Mouse (Mus musculus) lung, embryonic 16.5 days (tissue): ENCODE data around the gene Cep72. TPM values are rescaled to one million over a fixed set of nuclear protein-coding genes. Genes with fewer than 3 reads are reported as not detected.
"Not testable (repeated sequence)": the region's sequence is repeated elsewhere in the genome, so short reads cannot be mapped to it uniquely, and the experiment has no call there.

Experiments used
- ATAC-seq: fragments of 200-750 bp; cut with Nextera tagmentation; 2 replicates; pipeline ENCODE4 v1.8.0; 2017; ENCODE audit warnings: low read depth, mild to moderate bottlenecking, moderate library complexity
- H3K27ac ChIP-seq: fragments of 300-500 bp; sonication (generic); 2 replicates; pipeline ENCODE4 v1.5.1; 2014; ENCODE audit warnings: mild to moderate bottlenecking, control low read depth, low read length
- H3K27me3 ChIP-seq: fragments of 300-500 bp; sonication (generic); 2 replicates; pipeline ENCODE4 v1.6.1; 2014; ENCODE audit warnings: low read depth, low read length, mixed read lengths; ENCODE audit not compliant: control insufficient read depth, insufficient read depth
- H3K36me3 ChIP-seq: fragments of 300-500 bp; sonication (generic); 2 replicates; pipeline ENCODE4 v1.6.1; 2014; ENCODE audit warnings: low read length; ENCODE audit not compliant: control insufficient read depth, insufficient read depth
- H3K4me1 ChIP-seq: fragments of 300-500 bp; sonication (generic); replicated peaks from 2 replicates; pipeline ENCODE4 v1.6.1; 2014; ENCODE audit warnings: low read length, mixed read lengths; ENCODE audit not compliant: control insufficient read depth, insufficient read depth
- H3K4me2 ChIP-seq: fragments of 300-500 bp; sonication (generic); 2 replicates; pipeline ENCODE4 v1.6.1; 2014; ENCODE audit warnings: low read depth, low read length, control low read depth
- H3K4me3 ChIP-seq: fragments of 300-500 bp; sonication (generic); 2 replicates; pipeline ENCODE4 v1.5.1; 2014; ENCODE audit warnings: mild to moderate bottlenecking, low read length, control low read depth
- H3K9ac ChIP-seq: fragments of 300-500 bp; sonication (generic); 2 replicates; pipeline ENCODE4 v1.6.1; 2014; ENCODE audit warnings: low read length, control low read depth
- H3K9me3 ChIP-seq: fragments of 300-500 bp; sonication (generic); 2 replicates; pipeline ENCODE4 v1.6.1; 2016; ENCODE audit warnings: low read length; ENCODE audit not compliant: control insufficient read depth
- WGBS: fragments of 180-500 bp; shearing (Covaris S2); extraction: QIAGEN DNeasy Blood & Tissue Kit; methylation state at CpG from one replicate; pipeline ENCODE4 v1.1.7; 2014; 5-methylcytosine and 5-hydroxymethylcytosine counted together
- polyA plus RNA-seq: library from polyadenylated mRNA; unstranded; fragments of >200 nt; fragmentation: Nextera tagmentation; extraction: Ambion mirVana; gene quantifications from 2 replicates; pipeline ENCODE4 v1.2.1, GENCODE M21; 2015

Gene Cep72
- polyA plus RNA-seq, 1 experiment from 2014 or later = 15.8 TPM

- H3K36me3 ChIP-seq = no peaks in the 10 kb centered on the region
- no peak overlapping the region for H3K9ac ChIP-seq
- H3K4me3 ChIP-seq = no peak overlapping the region
- no peak overlapping the region for H3K27ac ChIP-seq
- 63% methylated on average over 3 of the region's 3 CpGs for WGBS
- no peaks in the 10 kb centered on the region for H3K4me1 ChIP-seq
- no peak overlapping the region for H3K4me2 ChIP-seq
- no peaks in the 10 kb centered on the region for H3K9me3 ChIP-seq
- H3K27me3 ChIP-seq = no peaks in the 10 kb centered on the region
- no peak for ATAC-seq
Measured at GRCm38 (mm10) chr13:74090265-74090664, 28.2 kb upstream of the Cep72 start.

GRCm38 (mm10) chr13:74073369-74073768 lies 11.3 kb upstream of the Cep72 start:
- Histone ChIP-seq H3K36me3 (no peaks in the 10 kb centered on the region), H3K4me1 (no peaks in the 10 kb centered on the region), H3K9me3 (no peaks in the 10 kb centered on the region), H3K4me2 (no peak overlapping the region), H3K9ac (no peak overlapping the region), H3K27me3 (no peaks in the 10 kb centered on the region), H3K4me3 (no peak overlapping the region), H3K27ac (no peak overlapping the region)
- WGBS = 86% methylated on average over 7 of the region's 7 CpGs
- no peak for ATAC-seq

DNA sequence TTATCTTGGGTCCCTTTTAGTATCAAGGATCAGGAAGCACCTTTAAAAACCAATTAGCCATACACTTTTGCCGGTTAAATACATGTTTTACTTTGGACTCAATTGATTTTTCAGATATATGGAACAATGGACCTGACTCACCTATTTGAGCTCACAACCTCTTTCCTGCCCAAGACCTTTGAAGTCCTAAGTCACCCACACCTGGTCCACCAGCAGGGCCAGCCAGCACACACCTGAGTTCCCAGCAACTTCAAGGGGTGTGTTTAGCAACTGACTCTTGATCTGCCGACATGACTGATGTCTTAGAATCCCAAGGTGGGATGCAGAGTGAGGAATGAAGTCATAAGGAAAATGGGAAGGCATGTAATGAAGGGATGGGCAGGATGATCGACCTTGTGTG lies 9.6 kb upstream of the Cep72 start:
- no peak for ATAC-seq
- WGBS = 59% methylated on average over 3 of the region's 3 CpGs

GRCm38 (mm10) chr13:74071244-74071643 lies 9.1 kb upstream of the Cep72 start:
- H3K9ac ChIP-seq, H3K4me2 ChIP-seq, H3K4me3 ChIP-seq, H3K9me3 ChIP-seq, H3K36me3 ChIP-seq, H3K27me3 ChIP-seq, H3K4me1 ChIP-seq, H3K27ac ChIP-seq, ATAC-seq: not testable (repeated sequence)
- 50% methylated on average over 1 of the region's 1 CpGs for WGBS

More for the DNA sequence above, 9.6 kb upstream of the Cep72 start:
- H3K9me3 ChIP-seq = no peaks in the 10 kb centered on the region
- no peaks in the 10 kb centered on the region for H3K27me3 ChIP-seq
- H3K4me1 ChIP-seq = no peaks in the 10 kb centered on the region
- no peak overlapping the region for H3K4me3 ChIP-seq
- no peak overlapping the region for H3K4me2 ChIP-seq
- no peak overlapping the region for H3K27ac ChIP-seq
- H3K9ac ChIP-seq = no peak overlapping the region
- no peaks in the 10 kb centered on the region for H3K36me3 ChIP-seq

DNA sequence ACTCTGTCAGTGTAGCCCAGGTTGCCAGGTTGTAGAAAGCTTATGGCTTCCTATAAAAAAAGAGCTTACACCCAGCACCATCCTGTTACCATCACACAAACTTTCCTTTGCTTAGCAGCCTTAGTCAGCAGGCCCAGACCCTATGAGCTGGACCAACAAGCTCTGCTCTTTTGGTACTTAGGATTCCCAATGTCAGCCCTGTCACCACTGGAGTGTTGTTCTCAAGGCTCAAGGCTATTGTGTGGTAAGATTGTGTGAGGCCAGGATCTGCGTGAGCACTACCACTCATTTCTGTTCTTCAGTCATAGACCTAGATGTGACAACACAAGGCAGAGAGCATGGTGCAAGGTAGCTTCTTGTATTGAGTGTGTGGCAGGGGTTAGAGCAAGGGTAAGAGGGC lies 4.5 kb upstream of the Cep72 start:
- Histone ChIP-seq H3K4me3 (no peak overlapping the region), H3K36me3 (no peaks in the 10 kb centered on the region), H3K4me1 (no peaks in the 10 kb centered on the region), H3K9me3 (no peaks in the 10 kb centered on the region), H3K27ac (no peak overlapping the region), H3K4me2 (no peak overlapping the region), H3K9ac (no peak overlapping the region), H3K27me3 (no peaks in the 10 kb centered on the region)
- no peak for ATAC-seq
- WGBS = 80% methylated on average over 1 of the region's 1 CpGs

GRCm38 (mm10) chr13:74063340-74064050 lies 1.4 kb upstream of the Cep72 start:
- no peaks in the 10 kb centered on the region for H3K4me1 ChIP-seq
- no peak overlapping the region for H3K4me3 ChIP-seq
- H3K9ac ChIP-seq = no peak overlapping the region
- no peak for ATAC-seq
- WGBS = 69% methylated on average over 1 of the region's 1 CpGs
- H3K9me3 ChIP-seq = no peaks in the 10 kb centered on the region
- H3K27me3 ChIP-seq = no peaks in the 10 kb centered on the region
- H3K4me2 ChIP-seq = no peak overlapping the region
- H3K27ac ChIP-seq = no peak overlapping the region
- no peaks in the 10 kb centered on the region for H3K36me3 ChIP-seq

DNA sequence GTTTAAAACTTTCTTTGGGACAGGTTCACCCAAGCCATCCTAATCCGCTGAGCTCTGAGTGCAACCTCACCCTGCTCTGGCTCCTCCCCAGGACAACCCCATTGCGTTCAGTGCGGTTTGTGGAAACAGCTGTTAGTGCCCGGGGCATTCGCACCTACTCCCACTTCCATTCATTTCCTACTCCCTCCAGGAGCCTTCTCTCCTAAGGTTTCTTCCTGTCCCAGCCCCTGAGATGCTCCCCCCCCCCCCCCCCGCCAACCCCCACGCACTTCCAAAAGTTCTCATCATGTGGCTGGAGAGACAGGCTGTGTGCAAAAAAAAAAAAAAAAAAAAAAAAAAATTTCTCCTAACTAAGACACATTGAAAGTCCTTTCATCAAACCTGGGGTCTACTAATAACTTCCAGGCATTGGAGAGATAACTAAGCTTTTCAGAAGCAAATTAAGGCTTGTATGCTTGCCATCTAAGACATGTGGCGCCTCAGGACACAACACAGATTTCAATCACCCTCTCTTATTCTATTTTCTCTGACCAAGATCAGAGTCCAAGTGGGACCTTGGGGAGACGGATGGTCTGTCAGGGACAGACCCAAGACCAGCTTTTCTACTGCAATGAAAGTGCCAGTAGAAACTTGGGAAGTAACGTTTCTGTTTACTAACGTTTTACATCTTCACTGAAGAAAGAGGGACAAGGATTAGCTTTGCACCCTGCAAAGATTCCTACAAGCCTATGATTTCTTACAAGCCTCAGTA lies 454 bp upstream of the Cep72 start:
- H3K4me2 ChIP-seq = peak overlapping the region; percentile 70
- H3K4me1 ChIP-seq = no peaks in the 10 kb centered on the region
- no peak for ATAC-seq
- peaks cover 3% of the 10 kb centered on the region; the same call in 1 of the 2 replicates for H3K36me3 ChIP-seq
- H3K27ac ChIP-seq = no peak overlapping the region; the same call in 1 of the 2 replicates
- peak overlapping the region; percentile 91 for H3K9ac ChIP-seq
- peak overlapping the region; percentile 87 for H3K4me3 ChIP-seq
- H3K27me3 ChIP-seq = no peaks in the 10 kb centered on the region
- 25% methylated on average over 10 of the region's 11 CpGs for WGBS
- H3K9me3 ChIP-seq = no peaks in the 10 kb centered on the region

DNA sequence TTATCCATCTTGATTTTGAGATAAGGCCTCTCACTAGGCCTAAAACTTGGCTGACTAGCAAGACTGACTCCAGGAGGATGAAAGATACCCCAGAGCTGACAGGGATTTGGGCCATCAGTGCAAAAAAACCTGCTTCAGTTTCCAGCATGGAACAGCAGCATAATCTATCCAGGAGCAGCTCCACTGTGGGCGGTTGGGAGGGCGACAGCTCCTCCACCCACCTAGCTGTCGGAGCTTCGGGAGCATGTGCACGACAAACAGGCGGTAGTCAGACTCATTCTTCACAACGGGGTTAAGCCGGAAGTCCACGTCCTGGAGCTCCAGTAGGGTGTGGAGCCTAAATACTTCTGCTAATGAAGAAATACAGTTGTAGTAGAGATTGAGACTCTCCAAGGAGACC lies 4.0 kb downstream of the Cep72 start:
- H3K9ac ChIP-seq = no peak overlapping the region
- H3K36me3 ChIP-seq = peaks cover 3% of the 10 kb centered on the region; the same call in 1 of the 2 replicates
- no peaks in the 10 kb centered on the region for H3K27me3 ChIP-seq
- H3K4me3 ChIP-seq = no peak overlapping the region
- H3K4me1 ChIP-seq = no peaks in the 10 kb centered on the region
- H3K9me3 ChIP-seq = no peaks in the 10 kb centered on the region
- WGBS = 89% methylated on average over 9 of the region's 9 CpGs
- no peak overlapping the region for H3K27ac ChIP-seq
- no peak for ATAC-seq
- H3K4me2 ChIP-seq = no peak overlapping the region

GRCm38 (mm10) chr13:74056194-74056593 lies 5.9 kb downstream of the Cep72 start:
- Histone ChIP-seq H3K4me3 (no peak overlapping the region), H3K4me1 (no peaks in the 10 kb centered on the region), H3K27me3 (no peaks in the 10 kb centered on the region), H3K9ac (no peak overlapping the region), H3K36me3 (peaks cover 3% of the 10 kb centered on the region; the same call in 1 of the 2 replicates), H3K27ac (no peak overlapping the region), H3K4me2 (no peak overlapping the region), H3K9me3 (no peaks in the 10 kb centered on the region)
- 79% methylated on average over 1 of the region's 1 CpGs for WGBS
- ATAC-seq = no peak
